Mouse (Mus musculus) CD4-positive, CD25-positive, alpha-beta regulatory T cell, adult 4 months (primary cell): Measurements from ENCODE around the gene C4bp. TPM values are rescaled to one million over a fixed set of nuclear protein-coding genes. Genes with fewer than 3 reads are reported as not detected.

ENCODE experiments used
- polyA plus RNA-seq, 2 experiments: library from polyadenylated mRNA; unstranded; fragments of 100-300 nt; shearing (Covaris generic); gene quantifications; one replicate each; pipeline ENCODE4 v1.2.1; 2017

C4bp gene
- polyA plus RNA-seq, 2 experiments from 2014 or later, result not detected

Other genes starting within 250 kb of the C4bp start
- not detected for gene Cd55b, start 238.6 kb downstream of the C4bp start, polyA plus RNA-seq
- 10 to 100 TPM; 32.3 to 39.3 TPM for gene Cd55, start 198.9 kb downstream of the C4bp start, polyA plus RNA-seq
- gene Zp3r, start 32.0 kb downstream of the C4bp start, polyA plus RNA-seq, result not detected
- gene Gm29427, start 54.2 kb upstream of the C4bp start, polyA plus RNA-seq, result not detected
- 10 to 100 TPM; 20.7 to 21.8 TPM for gene Yod1, start 55.7 kb upstream of the C4bp start, polyA plus RNA-seq
- gene Pfkfb2, start 67.6 kb upstream of the C4bp start, polyA plus RNA-seq, result 1 to 10 TPM; 2.2 to 5.2 TPM
- under 1 TPM in 1 of 2 experiments, not detected in 1; 0.15 TPM for gene AA986860, start 70.3 kb upstream of the C4bp start, polyA plus RNA-seq
- gene Fcamr, start 139.3 kb upstream of the C4bp start, polyA plus RNA-seq, result under 1 TPM; 0.43 to 0.71 TPM
- gene Pigr, start 165.1 kb upstream of the C4bp start, polyA plus RNA-seq, result under 1 TPM in 1 of 2 experiments, not detected in 1; 0.98 TPM
- 1 to 10 TPM; 2.0 to 4.4 TPM for gene Fcmr, start 204.0 kb upstream of the C4bp start, polyA plus RNA-seq
- not detected for gene Il24, start 225.8 kb upstream of the C4bp start, polyA plus RNA-seq
- gene Il20, start 249.8 kb upstream of the C4bp start, polyA plus RNA-seq, result not detected